Mouse (Mus musculus): Measurements from ENCODE around the gene Jup.

DNA sequence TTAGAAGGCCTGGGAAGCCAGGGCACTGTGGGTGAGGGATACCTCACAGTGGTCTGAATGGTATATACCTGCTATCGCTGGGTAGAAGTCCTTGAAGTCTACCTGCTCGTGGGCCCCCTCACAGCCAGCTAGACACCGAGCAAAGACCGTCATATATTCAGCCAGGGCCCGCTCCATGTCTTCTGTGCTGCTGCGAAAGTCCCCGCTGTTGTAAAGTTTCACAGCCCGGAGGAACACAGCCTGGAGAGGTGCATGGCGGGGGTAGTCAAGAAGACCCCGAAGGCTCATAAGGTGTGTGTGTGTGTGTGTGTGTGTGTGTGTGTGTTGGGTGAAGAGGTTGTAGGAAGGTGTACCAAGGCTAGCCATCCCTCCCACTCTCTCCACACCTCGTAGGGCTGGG, 16.0 kb upstream of the Jup start:
- no peak for TF ChIP-seq CTCF (IDR thresholded peaks at IDR 0.05)
- TF ChIP-seq EP300 (IDR thresholded peaks at IDR 0.05; ENCODE audit: insufficient read depth, low read depth, low read length) = no peak

All from heart, adult 2 months (tissue).